Mouse (Mus musculus) erythroid progenitor cell, adult 5-6 weeks (primary cell): ENCODE measurements around the gene Bcat1. TPM values are rescaled to one million over a fixed set of nuclear protein-coding genes. Genes with fewer than 3 reads are reported as not detected.
"Not testable (repeated sequence)": the region's sequence is repeated elsewhere in the genome, so short reads cannot be mapped to it uniquely, and the experiment has no call there.

Experiments
- ATAC-seq: replicated peaks from 2 replicates; pipeline ENCODE4 v1.8.0; 2016; ENCODE audit warnings: moderate number of reproducible peaks, mild to moderate bottlenecking, moderate TSS enrichment, inconsistent platforms; ENCODE audit not compliant: poor library complexity, low FRiP score, severe bottlenecking
- total RNA-seq, 2 experiments: library from RNA; stranded (forward) in 1 of 2; stranded (reverse) in 1 of 2; fragments of 150-400 nt in 1 of 2; fragments of 186-747, 209-891 nt in 1 of 2; gene quantifications; 2 replicates each; pipeline versions ENCODE4 v1.2.3 to v1.2.4; 2015 to 2017; ENCODE audit warnings: low replicate concordance in 2 of 2

Gene Bcat1
- total RNA-seq, 2 experiments from 2014 or later = not detected

GRCm38 (mm10) chr6:145094431-145094830 lies 18.4 kb upstream of the Bcat1 start:
- ATAC-seq = no peak

- not testable (repeated sequence) for ATAC-seq
These were observed 17.1 kb upstream of the Bcat1 start for GRCm38 (mm10) chr6:145093038-145093622.

GRCm38 (mm10) chr6:145091998-145092397 lies 16.0 kb upstream of the Bcat1 start:
- ATAC-seq = no peak

GRCm38 (mm10) chr6:145090928-145091327 lies 14.9 kb upstream of the Bcat1 start:
- no peak for ATAC-seq

- ATAC-seq = no peak
These were observed 14.3 kb upstream of the Bcat1 start for GRCm38 (mm10) chr6:145090201-145090863.

- ATAC-seq = no peak
These were observed 13.4 kb upstream of the Bcat1 start for GRCm38 (mm10) chr6:145089373-145089772.

GRCm38 (mm10) chr6:145088451-145089113 lies 12.6 kb upstream of the Bcat1 start:
- no peak for ATAC-seq

- ATAC-seq = no peak
These were observed 8.5 kb upstream of the Bcat1 start for GRCm38 (mm10) chr6:145084343-145085117.

GRCm38 (mm10) chr6:145081721-145082120 lies 5.7 kb upstream of the Bcat1 start:
- no peak for ATAC-seq

- ATAC-seq = no peak
These were observed 3.2 kb upstream of the Bcat1 start for GRCm38 (mm10) chr6:145079087-145079759.

GRCm38 (mm10) chr6:145076286-145076685 lies 302 bp upstream of the Bcat1 start:
- no peak for ATAC-seq

- no peak for ATAC-seq
These were observed 866 bp downstream of the Bcat1 start for GRCm38 (mm10) chr6:145075088-145075547.

GRCm38 (mm10) chr6:145074461-145074860 lies 1.5 kb downstream of the Bcat1 start:
- no peak for ATAC-seq

GRCm38 (mm10) chr6:145069921-145070320 lies 6.1 kb downstream of the Bcat1 start:
- ATAC-seq = no peak

- ATAC-seq = no peak
These were observed 6.6 kb downstream of the Bcat1 start for GRCm38 (mm10) chr6:145069397-145069796.

GRCm38 (mm10) chr6:145067679-145068078 lies 8.3 kb downstream of the Bcat1 start:
- ATAC-seq = no peak

- ATAC-seq = no peak
These were observed 9.6 kb downstream of the Bcat1 start for GRCm38 (mm10) chr6:145066416-145066815.

- no peak for ATAC-seq
These were observed 10.6 kb downstream of the Bcat1 start for GRCm38 (mm10) chr6:145065301-145065845.

GRCm38 (mm10) chr6:145064104-145064503 lies 11.9 kb downstream of the Bcat1 start:
- ATAC-seq = no peak
